Mouse (Mus musculus): ENCODE results near the gene Ifitm5.

The Ifitm5 gene

GRCm38 (mm10) chr7:140902036-140902875, 47.8 kb downstream of the Ifitm5 start:
- DNase-seq (ENCODE audit: low read depth, low spot score), result no peak

GRCm38 (mm10) chr7:140900220-140900619, 49.9 kb downstream of the Ifitm5 start, which contains the start of gene Cox8b:
TSS of gene Cox8b (minus strand) at chr7:140900446.
- no peak for DNase-seq (ENCODE audit: low read depth, low spot score)

GRCm38 (mm10) chr7:140899121-140899520, 51.0 kb downstream of the Ifitm5 start:
- no peak for DNase-seq (ENCODE audit: low read depth, low spot score)
